In the genomic region with DNA sequence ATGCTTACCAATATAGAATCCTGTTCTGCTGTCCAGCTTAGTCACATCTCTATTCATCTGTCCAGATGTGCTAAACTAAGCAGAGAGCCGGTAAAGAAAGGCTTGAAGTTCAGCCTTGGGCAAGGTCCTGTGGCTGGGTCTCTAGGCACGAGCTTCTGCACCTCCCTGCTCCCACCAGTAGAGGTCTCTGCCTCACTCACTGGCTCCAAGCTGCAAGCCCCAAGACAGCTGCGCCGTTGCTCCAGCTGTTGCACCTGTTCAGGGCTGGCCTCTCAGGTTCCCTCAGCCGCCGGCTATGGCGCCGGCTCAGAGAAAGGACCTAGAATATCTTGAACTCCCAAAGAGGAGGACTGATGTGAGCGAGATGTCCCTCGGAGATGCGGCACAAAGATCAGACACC, we compare ENCODE assay signal across 9 mouse cellular contexts. TPM values are rescaled to one million over a fixed set of nuclear protein-coding genes. Genes with fewer than 3 reads are reported as not detected.
DNase-seq lines count a peak whose midpoint lies in the region; ATAC-seq and TF ChIP-seq lines count a peak whose summit lies in the region.
"Had no signal": no experiment of that assay in that cellular context is flagged by ENCODE, and none has a peak within 500 bp of the region (broad histone marks: within the 10 kb centered on the region; RNA-seq: fewer than 3 reads in every experiment).

No protein-coding gene starts in this region.

- intact Hi-C loops in gastrocnemius, postnatal 36 days (cut with DNase I), result loop anchor here (2.0 kb wide), 1 partner anchor 103 kb away; no protein-coding TSS in a partner anchor

- peaks cover 11% of the 10 kb centered on the region for H3K4me1 ChIP-seq in midbrain, embryonic 12.5 days
- peaks cover 5% of the 10 kb centered on the region; the same call in 1 of the 2 replicates for H3K4me1 ChIP-seq in midbrain, embryonic 16.5 days (ENCODE audit: control insufficient read depth, insufficient read depth, low read length)
- peaks cover 35% of the 10 kb centered on the region for H3K4me1 ChIP-seq in kidney, embryonic 15.5 days
- H3K4me1 ChIP-seq in liver, adult 2 months (ENCODE audit: control insufficient read depth, insufficient read depth, low read length), result peaks cover 23% of the 10 kb centered on the region

- 0 out of 2 replicates have a peak, but pooled peaks have one; percentile 34 for ATAC-seq in midbrain, embryonic 12.5 days (ENCODE audit: low FRiP score, low read depth)
- no peak for ATAC-seq in midbrain, embryonic 16.5 days
- 0 out of 2 replicates have a peak, but pooled peaks have one; percentile 23 for ATAC-seq in kidney, embryonic 15.5 days (replicated peaks; ENCODE audit: low FRiP score)
- ATAC-seq in neutrophil, adult 5-6 weeks (ENCODE audit: extremely low read depth, insufficient number of reproducible peaks, low FRiP score, poor library complexity, severe bottlenecking), result peak; percentile 66; the same call in 1 of the 2 replicates

- no peaks in the 10 kb centered on the region for H3K36me3 ChIP-seq in midbrain, embryonic 12.5 days
- no peaks in the 10 kb centered on the region for H3K36me3 ChIP-seq in midbrain, embryonic 16.5 days (ENCODE audit: control insufficient read depth, insufficient read depth, low read length)
- H3K36me3 ChIP-seq in kidney, embryonic 15.5 days, result no peaks in the 10 kb centered on the region
- no peaks in the 10 kb centered on the region for H3K36me3 ChIP-seq in liver, adult 2 months (ENCODE audit: control insufficient read depth, insufficient read depth, low read length)
- H3K36me3 ChIP-seq: embryonic facial prominence, embryonic 13.5 days had no signal

- no peak overlapping the region for H3K4me2 ChIP-seq in midbrain, embryonic 12.5 days (replicated peaks)
- no peak overlapping the region for H3K4me2 ChIP-seq in midbrain, embryonic 16.5 days (ENCODE audit: low read length)
- H3K4me2 ChIP-seq in kidney, embryonic 15.5 days, result 0 out of 2 replicates have a peak overlapping the region, but pooled peaks have one; percentile 21
- H3K4me2 ChIP-seq: embryonic facial prominence, embryonic 13.5 days had no signal

- H3K79me2 ChIP-seq in liver, adult 2 months (ENCODE audit: control insufficient read depth, insufficient read depth, low read length), result no peaks in the 10 kb centered on the region

- DNase-seq in cerebellum, postnatal 25 days, result peak; percentile 70 to 73
- peak; percentile 62 to 64 for DNase-seq in gastrocnemius, postnatal 36 days
- peak; percentile 67 for DNase-seq in liver, adult 2 months (ENCODE audit: extremely low read depth, low read depth, low spot score)
- peak; percentile 64 for DNase-seq in testis, postnatal 14 days (ENCODE audit: low spot score)

- peak; percentile 96 for TF ChIP-seq CTCF in liver, adult 2 months (IDR thresholded peaks at IDR 0.05; ENCODE audit: low read depth, low read length)

- no peak overlapping the region for H3K9ac ChIP-seq in midbrain, embryonic 12.5 days (replicated peaks)
- no peak overlapping the region for H3K9ac ChIP-seq in midbrain, embryonic 16.5 days (ENCODE audit: low read depth, low read length)
- no peak overlapping the region for H3K9ac ChIP-seq in kidney, embryonic 15.5 days
- no peak overlapping the region for H3K9ac ChIP-seq in liver, adult 2 months (ENCODE audit: low read depth, low read length)
- H3K9ac ChIP-seq: embryonic facial prominence, embryonic 13.5 days had no signal

- no peak overlapping the region for H3K4me3 ChIP-seq in midbrain, embryonic 12.5 days
- H3K4me3 ChIP-seq in midbrain, embryonic 16.5 days (ENCODE audit: low read depth, low read length), result no peak overlapping the region
- H3K4me3 ChIP-seq in kidney, embryonic 15.5 days (replicated peaks), result no peak overlapping the region
- H3K4me3 ChIP-seq in liver, adult 2 months (ENCODE audit: insufficient read depth, low read depth, low read length), result no peak overlapping the region
- H3K4me3 ChIP-seq: embryonic facial prominence, embryonic 13.5 days had no signal

- H3K9me3 ChIP-seq in midbrain, embryonic 12.5 days, result no peaks in the 10 kb centered on the region
- H3K9me3 ChIP-seq in midbrain, embryonic 16.5 days (replicated peaks; ENCODE audit: control insufficient read depth, low read length, poor library complexity, severe bottlenecking), result no peaks in the 10 kb centered on the region
- H3K9me3 ChIP-seq in kidney, embryonic 15.5 days (replicated peaks), result no peaks in the 10 kb centered on the region
- H3K9me3 ChIP-seq: embryonic facial prominence, embryonic 13.5 days had no signal

- WGBS in midbrain, embryonic 12.5 days, result 13% methylated on average over 11 of the region's 11 CpGs
- WGBS in midbrain, embryonic 16.5 days, result 12% methylated on average over 11 of the region's 11 CpGs
- 11% methylated on average over 11 of the region's 11 CpGs for WGBS in kidney, embryonic 15.5 days
- WGBS in liver, adult 2 months, result 14% methylated on average over 11 of the region's 11 CpGs

- no peak for TF ChIP-seq POLR2A in liver, adult 2 months (IDR thresholded peaks at IDR 0.05; ENCODE audit: extremely low read depth, insufficient read depth, low read length)

- H3K27ac ChIP-seq in midbrain, embryonic 12.5 days (replicated peaks), result no peak overlapping the region
- no peak overlapping the region for H3K27ac ChIP-seq in midbrain, embryonic 16.5 days (ENCODE audit: low read length)
- H3K27ac ChIP-seq in kidney, embryonic 15.5 days, result no peak overlapping the region
- no peak overlapping the region for H3K27ac ChIP-seq in liver, adult 2 months (replicated peaks; ENCODE audit: insufficient read depth, low read depth, low read length)
- H3K27ac ChIP-seq: embryonic facial prominence, embryonic 13.5 days had no signal

- H3K27me3 ChIP-seq in midbrain, embryonic 12.5 days, result peaks cover 56% of the 10 kb centered on the region
- peaks cover 37% of the 10 kb centered on the region for H3K27me3 ChIP-seq in midbrain, embryonic 16.5 days (ENCODE audit: control insufficient read depth, insufficient read depth, low read depth, low read length)
- H3K27me3 ChIP-seq in kidney, embryonic 15.5 days, result peaks cover 58% of the 10 kb centered on the region
- H3K27me3 ChIP-seq in liver, adult 2 months (ENCODE audit: control insufficient read depth, insufficient read depth, low read length), result peaks cover 12% of the 10 kb centered on the region

RNA-seq across cellular contexts. Expression of gene Chrdl2, which starts 3.7 kb away (rescaled TPM):
- polyA plus RNA-seq in midbrain, embryonic 12.5 days (2016; fragmentation: Nextera tagmentation; extraction: Ambion mirVana), result not detected in 2 replicates
- 0.12 and 0.48 TPM in 2 replicates for polyA plus RNA-seq in midbrain, embryonic 16.5 days (2015; fragmentation: Nextera tagmentation; extraction: Ambion mirVana)
- 1 to 10 TPM; 2.3 to 2.4 TPM for total RNA-seq in gastrocnemius, postnatal 36 days (2021)
- polyA plus RNA-seq in kidney, embryonic 15.5 days (2015; fragmentation: Nextera tagmentation; extraction: Ambion mirVana), result 0.69 and 0.87 TPM in 2 replicates
- total RNA-seq in liver, adult 2 months (2014; rRNA removed), result not detected in 2 replicates
- polyA plus RNA-seq in liver, adult 2 months (2012; rRNA removed), result 0.05 TPM in 1 of 2 replicates, not detected in the other
- total RNA-seq in neutrophil, adult 5-6 weeks (2017), result not detected in 2 replicates

RNA-seq across cellular contexts. Expression of gene Rnf169, which starts 29.4 kb away (rescaled TPM):
- polyA plus RNA-seq in midbrain, embryonic 12.5 days (2016; fragmentation: Nextera tagmentation; extraction: Ambion mirVana), result 7.4 and 7.8 TPM in 2 replicates
- polyA plus RNA-seq in midbrain, embryonic 16.5 days (2015; fragmentation: Nextera tagmentation; extraction: Ambion mirVana), result 4.3 and 4.4 TPM in 2 replicates
- total RNA-seq in gastrocnemius, postnatal 36 days (2021), result 1 to 10 TPM; 4.2 to 6.3 TPM
- polyA plus RNA-seq in kidney, embryonic 15.5 days (2015; fragmentation: Nextera tagmentation; extraction: Ambion mirVana), result 5.9 and 6.2 TPM in 2 replicates
- total RNA-seq in liver, adult 2 months (2014; rRNA removed), result 27.6 and 31.5 TPM in 2 replicates
- polyA plus RNA-seq in liver, adult 2 months (2012; rRNA removed), result 5.6 and 6.5 TPM in 2 replicates
- 50.6 and 66.2 TPM in 2 replicates for total RNA-seq in neutrophil, adult 5-6 weeks (2017)
